Mouse (Mus musculus) embryonic facial prominence, embryonic 13.5 days (tissue): ENCODE measurements around the gene Greb1. TPM values are rescaled to one million over a fixed set of nuclear protein-coding genes. Genes with fewer than 3 reads are reported as not detected.

Source experiments
- ATAC-seq: fragments of 200-750 bp; cut with Nextera tagmentation; 2 replicates; pipeline ENCODE4 v1.8.0; 2017; ENCODE audit warnings: low read depth; ENCODE audit not compliant: insufficient number of reproducible peaks, insufficient read depth, low FRiP score, low TSS enrichment
- H3K27ac ChIP-seq: fragments of 300-500 bp; sonication (generic); 2 replicates; pipeline ENCODE4 v1.5.1; 2015; ENCODE audit warnings: moderate library complexity, mild to moderate bottlenecking, inconsistent platforms
- H3K27me3 ChIP-seq: fragments of 300-500 bp; sonication (generic); 2 replicates; pipeline ENCODE4 v1.6.1; 2015; ENCODE audit warnings: mild to moderate bottlenecking, inconsistent platforms
- H3K36me3 ChIP-seq: fragments of 300-500 bp; sonication (generic); 2 replicates; pipeline ENCODE4 v1.6.1; 2015; ENCODE audit warnings: mild to moderate bottlenecking, inconsistent platforms
- H3K4me1 ChIP-seq: fragments of 300-500 bp; sonication (generic); 2 replicates; pipeline ENCODE4 v1.6.1; 2015; ENCODE audit warnings: inconsistent platforms
- H3K4me2 ChIP-seq: fragments of 300-500 bp; sonication (generic); 2 replicates; pipeline ENCODE4 v1.6.1; 2015; ENCODE audit warnings: moderate library complexity, mild to moderate bottlenecking, inconsistent platforms
- H3K4me3 ChIP-seq: fragments of 300-500 bp; sonication (generic); 2 replicates; pipeline ENCODE4 v1.5.1; 2015; ENCODE audit warnings: mild to moderate bottlenecking, inconsistent platforms
- H3K9ac ChIP-seq: fragments of 300-500 bp; sonication (generic); 2 replicates; pipeline ENCODE4 v1.6.1; 2015; ENCODE audit warnings: mild to moderate bottlenecking, inconsistent platforms
- H3K9me3 ChIP-seq: fragments of 300-500 bp; sonication (generic); 2 replicates; pipeline ENCODE4 v1.6.1; 2016; ENCODE audit warnings: inconsistent platforms
- WGBS: fragments of 180-500 bp; shearing (Covaris S2); methylation state at CpG from one replicate; pipeline ENCODE4 v1.1.7; 2015; ENCODE audit warnings: mixed read lengths; 5-methylcytosine and 5-hydroxymethylcytosine counted together
- polyA plus RNA-seq: library from polyadenylated mRNA; unstranded; fragments of >200 nt; fragmentation: Nextera tagmentation; extraction: Ambion mirVana; gene quantifications from 2 replicates; pipeline ENCODE4 v1.2.1, GENCODE M21; 2015

Gene Greb1
- polyA plus RNA-seq, result 2.7 and 2.8 TPM in 2 replicates

DNA sequence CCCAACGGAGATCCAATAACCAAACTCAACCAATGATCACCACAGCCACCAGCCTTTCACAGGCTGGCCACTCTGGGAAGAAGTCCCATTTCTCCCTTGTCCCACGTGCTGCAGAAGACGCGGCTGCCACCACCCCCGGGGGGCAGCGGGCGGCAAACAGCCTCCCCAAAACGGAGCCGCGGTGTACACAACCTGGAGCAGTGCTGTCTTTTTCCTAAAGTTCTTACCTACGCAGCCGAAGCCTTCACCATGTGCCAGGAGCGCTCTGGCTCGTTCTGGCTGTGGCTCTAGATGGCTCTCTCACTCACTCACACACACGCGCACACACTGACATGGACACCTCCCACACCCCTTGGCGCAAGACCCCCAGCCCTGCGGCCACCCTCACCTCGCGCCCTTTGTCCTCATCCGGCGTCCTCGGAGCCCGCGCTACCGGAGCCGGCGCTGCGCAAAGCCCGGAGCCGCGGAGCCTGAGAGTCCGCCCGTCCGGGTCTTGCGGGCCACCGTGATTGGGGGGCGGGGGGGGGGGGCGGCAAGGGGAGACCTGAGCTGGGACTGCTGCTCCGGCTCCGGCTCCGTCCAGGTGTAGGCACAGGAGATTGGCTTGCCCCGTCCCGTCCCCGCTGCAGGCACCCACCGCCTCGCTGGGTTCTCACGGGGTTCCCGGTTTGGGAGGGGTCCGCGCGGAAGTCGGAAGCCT is at the start of gene Greb1:
Gene Greb1 (minus strand): TSS at position 628 of the 700 bp plus-strand sequence.
- Histone ChIP-seq H3K9ac (peak within 1 kb of the TSS; percentile 75), H3K27me3 (no peaks in the 10 kb centered on the region), H3K9me3 (no peaks in the 10 kb centered on the region), H3K4me2 (peak within 1 kb of the TSS; percentile 94), H3K4me3 (peak within 1 kb of the TSS; percentile 60), H3K4me1 (peaks cover 31% of the 10 kb centered on the region), H3K36me3 (no peaks in the 10 kb centered on the region), H3K27ac (no peak within 1 kb of the TSS)
- ATAC-seq, result peak; percentile 53; the same call in 1 of the 2 replicates
- under 1% methylated on average over 45 of the region's 53 CpGs for WGBS

DNA sequence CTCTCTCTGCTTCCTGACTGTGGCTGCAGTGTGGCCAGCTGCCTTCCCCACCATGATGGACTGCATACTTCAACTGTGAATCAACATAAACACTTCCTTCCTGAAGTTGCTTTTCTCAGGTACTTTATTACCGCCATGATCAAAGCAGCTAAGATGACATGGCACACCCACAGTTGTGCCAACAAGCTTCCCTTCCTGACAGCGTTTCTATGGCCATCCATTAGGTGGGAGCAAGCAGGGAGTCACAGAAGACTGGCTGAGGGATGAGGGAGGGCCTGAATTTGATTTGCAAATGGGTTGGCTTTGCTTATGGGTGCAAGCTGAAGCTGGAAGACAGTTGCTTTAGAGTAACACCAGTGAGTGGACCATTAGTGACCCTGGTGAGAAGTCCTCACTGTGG is 49.1 kb upstream of the Greb1 start:
- Histone ChIP-seq H3K9ac (no peak overlapping the region), H3K4me1 (peaks cover 12% of the 10 kb centered on the region), H3K9me3 (no peaks in the 10 kb centered on the region), H3K36me3 (no peaks in the 10 kb centered on the region), H3K4me2 (no peak overlapping the region), H3K4me3 (no peak overlapping the region), H3K27ac (no peak overlapping the region), H3K27me3 (no peaks in the 10 kb centered on the region)
- ATAC-seq, result no peak
- WGBS, result 68% methylated on average over 2 of the region's 2 CpGs

DNA sequence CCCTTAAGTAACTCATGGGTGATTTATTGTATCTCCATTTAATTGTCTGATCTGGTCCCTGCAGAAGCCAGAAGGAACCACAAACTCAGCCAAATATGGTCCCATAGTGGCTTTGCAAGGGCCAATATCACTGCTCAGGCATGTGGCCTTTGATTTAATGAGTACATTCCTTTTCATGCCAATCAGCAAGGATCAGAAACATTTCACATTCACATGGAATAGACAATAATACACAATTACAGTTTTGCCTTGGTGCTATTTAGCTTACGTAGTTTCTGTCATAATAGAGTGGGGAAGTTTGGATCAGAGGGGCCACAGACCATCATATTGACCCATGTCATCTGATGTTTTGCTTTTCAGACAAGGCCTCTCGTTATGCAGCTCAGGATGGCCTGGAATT is 47.8 kb upstream of the Greb1 start:
- Histone ChIP-seq H3K4me3 (no peak overlapping the region), H3K4me1 (peaks cover 12% of the 10 kb centered on the region), H3K9me3 (no peaks in the 10 kb centered on the region), H3K4me2 (no peak overlapping the region), H3K9ac (no peak overlapping the region), H3K27ac (no peak overlapping the region), H3K36me3 (no peaks in the 10 kb centered on the region), H3K27me3 (no peaks in the 10 kb centered on the region)
- no peak for ATAC-seq
- WGBS, result 77% methylated on average over 2 of the region's 2 CpGs

- no peak for ATAC-seq
Observed at GRCm38 (mm10) chr12:16847204-16847792, 46.6 kb upstream of the Greb1 start.

DNA sequence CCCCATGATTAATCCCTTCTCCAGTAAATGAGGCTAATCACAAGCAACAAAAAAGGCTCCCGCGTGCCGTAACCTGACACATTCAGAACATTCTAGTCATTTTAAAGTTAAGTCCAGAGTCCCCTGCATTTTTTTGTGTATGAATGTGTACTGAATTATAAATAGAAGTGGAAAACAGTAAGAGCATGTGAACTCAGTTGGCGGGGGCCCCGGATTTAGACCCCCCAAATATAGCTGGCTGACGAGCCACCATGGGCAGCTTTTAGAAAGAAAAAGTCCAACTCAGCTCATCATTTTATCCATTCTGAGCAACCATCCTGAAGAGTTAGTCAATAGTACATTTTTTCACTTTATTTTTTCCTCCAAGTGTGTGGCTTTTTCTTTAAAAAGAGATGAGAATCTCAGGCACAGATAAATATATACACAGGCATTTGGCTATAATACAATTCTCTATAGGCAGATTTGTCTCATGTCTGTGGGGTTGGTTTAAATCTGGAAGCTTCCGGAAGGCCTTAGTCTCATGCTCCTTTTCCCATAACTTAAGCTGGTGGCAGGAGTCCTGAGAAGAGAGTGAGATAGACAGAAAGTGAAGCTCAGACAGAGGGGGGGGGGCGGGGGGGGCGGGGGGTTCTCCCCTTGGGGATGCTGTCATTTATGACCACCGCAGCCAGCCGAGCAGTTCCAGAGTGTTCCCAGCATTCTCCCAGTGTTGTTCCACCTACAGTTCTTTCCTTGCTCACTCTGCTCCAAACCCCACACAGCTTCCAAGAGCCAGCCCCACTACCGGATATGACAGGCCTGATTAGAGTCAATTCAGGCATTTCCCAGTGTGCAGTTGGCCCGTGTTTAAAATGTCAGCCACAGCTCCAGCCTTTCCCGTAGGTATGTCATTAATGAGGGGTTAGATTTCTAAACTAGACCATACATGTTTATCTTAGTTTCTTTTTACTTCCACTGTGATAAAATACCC is 44.2 kb upstream of the Greb1 start:
- 37% methylated on average over 14 of the region's 14 CpGs for WGBS
- no peak for ATAC-seq
- H3K9ac ChIP-seq, result no peak overlapping the region
- peak overlapping the region; percentile 68; the same call in 1 of the 2 replicates for H3K27ac ChIP-seq
- peaks cover 6% of the 10 kb centered on the region for H3K4me1 ChIP-seq
- H3K9me3 ChIP-seq, result no peaks in the 10 kb centered on the region
- no peaks in the 10 kb centered on the region for H3K27me3 ChIP-seq
- H3K4me3 ChIP-seq, result no peak overlapping the region
- no peaks in the 10 kb centered on the region for H3K36me3 ChIP-seq
- H3K4me2 ChIP-seq, result no peak overlapping the region

More at GRCm38 (mm10) chr12:16847204-16847792, 46.6 kb upstream of the Greb1 start:
- Histone ChIP-seq H3K4me1 (peaks cover 12% of the 10 kb centered on the region), H3K27me3 (no peaks in the 10 kb centered on the region), H3K36me3 (no peaks in the 10 kb centered on the region), H3K4me3 (no peak overlapping the region), H3K27ac (no peak overlapping the region), H3K4me2 (no peak overlapping the region), H3K9ac (no peak overlapping the region), H3K9me3 (no peaks in the 10 kb centered on the region)
- 89% methylated on average over 4 of the region's 4 CpGs for WGBS

GRCm38 (mm10) chr12:16840842-16841782 is 40.4 kb upstream of the Greb1 start:
- no peak overlapping the region for H3K27ac ChIP-seq
- H3K36me3 ChIP-seq, result no peaks in the 10 kb centered on the region
- WGBS, result 69% methylated on average over 8 of the region's 8 CpGs
- peaks cover 10% of the 10 kb centered on the region for H3K4me1 ChIP-seq
- H3K27me3 ChIP-seq, result no peaks in the 10 kb centered on the region
- H3K4me2 ChIP-seq, result no peak overlapping the region
- ATAC-seq, result no peak
- H3K9ac ChIP-seq, result no peak overlapping the region
- H3K4me3 ChIP-seq, result no peak overlapping the region
- H3K9me3 ChIP-seq, result no peaks in the 10 kb centered on the region

GRCm38 (mm10) chr12:16837766-16838165 is 37.1 kb upstream of the Greb1 start:
- H3K27ac ChIP-seq, result no peak overlapping the region
- H3K4me1 ChIP-seq, result peaks cover 8% of the 10 kb centered on the region
- WGBS, result 83% methylated on average over 4 of the region's 4 CpGs
- no peak overlapping the region for H3K4me2 ChIP-seq
- H3K36me3 ChIP-seq, result no peaks in the 10 kb centered on the region
- no peaks in the 10 kb centered on the region for H3K9me3 ChIP-seq
- H3K9ac ChIP-seq, result no peak overlapping the region
- no peaks in the 10 kb centered on the region for H3K27me3 ChIP-seq
- no peak overlapping the region for H3K4me3 ChIP-seq
- no peak for ATAC-seq

GRCm38 (mm10) chr12:16836188-16836587 is 35.5 kb upstream of the Greb1 start:
- no peak for ATAC-seq
- H3K4me2 ChIP-seq, result peak overlapping the region; percentile 39

DNA sequence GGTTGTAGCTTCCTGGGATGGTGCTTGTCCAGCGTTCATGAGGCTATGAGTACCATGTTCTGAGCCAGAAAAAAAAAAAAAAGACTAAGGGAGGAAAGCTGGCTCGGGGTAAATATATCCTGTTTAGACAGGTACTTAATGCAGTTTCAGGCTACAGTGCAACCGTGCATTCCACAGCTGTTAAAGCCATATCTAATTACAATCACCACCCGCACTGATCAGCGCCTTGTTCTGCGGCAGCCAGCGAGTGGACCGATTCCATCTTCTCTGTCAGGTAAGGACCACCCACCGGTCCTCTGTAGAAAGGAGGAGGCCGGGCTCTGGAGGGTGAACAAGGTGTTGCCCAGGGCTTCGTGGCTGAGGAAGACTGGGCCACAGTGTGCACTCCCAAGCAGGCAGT is 34.0 kb upstream of the Greb1 start:
- ATAC-seq, result no peak
- Histone ChIP-seq H3K9ac (no peak overlapping the region), H3K27ac (no peak overlapping the region), H3K27me3 (no peaks in the 10 kb centered on the region), H3K4me1 (peaks cover 8% of the 10 kb centered on the region), H3K36me3 (peaks cover 3% of the 10 kb centered on the region; the same call in 1 of the 2 replicates), H3K9me3 (no peaks in the 10 kb centered on the region), H3K4me3 (no peak overlapping the region), H3K4me2 (no peak overlapping the region)
- 49% methylated on average over 11 of the region's 11 CpGs for WGBS

More at GRCm38 (mm10) chr12:16836188-16836587, 35.5 kb upstream of the Greb1 start:
- Histone ChIP-seq H3K27me3 (no peaks in the 10 kb centered on the region), H3K36me3 (no peaks in the 10 kb centered on the region), H3K4me1 (peaks cover 8% of the 10 kb centered on the region), H3K27ac (peak overlapping the region; percentile 7; the same call in 1 of the 2 replicates), H3K9ac (no peak overlapping the region), H3K4me3 (no peak overlapping the region), H3K9me3 (no peaks in the 10 kb centered on the region)
- WGBS, result 20% methylated on average over 9 of the region's 9 CpGs

- 70% methylated on average over 4 of the region's 4 CpGs for WGBS
- ATAC-seq, result no peak
- H3K4me1 ChIP-seq, result peaks cover 4% of the 10 kb centered on the region
- no peaks in the 10 kb centered on the region for H3K27me3 ChIP-seq
- H3K9me3 ChIP-seq, result no peaks in the 10 kb centered on the region
- peaks cover 29% of the 10 kb centered on the region for H3K36me3 ChIP-seq
- H3K9ac ChIP-seq, result no peak overlapping the region
- H3K4me2 ChIP-seq, result no peak overlapping the region
- no peak overlapping the region for H3K27ac ChIP-seq
- H3K4me3 ChIP-seq, result no peak overlapping the region
Observed at GRCm38 (mm10) chr12:16831071-16831470, 30.4 kb upstream of the Greb1 start.
